Mouse (Mus musculus): ENCODE measurements around the gene Ube2q2. TPM values are rescaled to one million over a fixed set of nuclear protein-coding genes. Genes with fewer than 3 reads are reported as not detected.
"Not testable (repeated sequence)": the region's sequence is repeated elsewhere in the genome, so short reads cannot be mapped to it uniquely, and the experiment has no call there.

Ube2q2 gene
- polyA plus RNA-seq (2015; fragmentation: Nextera tagmentation; extraction: Ambion mirVana), result 5.0 and 6.0 TPM in 2 replicates

GRCm38 (mm10) chr9:55148854-55149498 is at the start of gene Ube2q2:
Gene Ube2q2 (plus strand): TSS chr9:55148854.
- H3K4me1 ChIP-seq (ENCODE audit: control insufficient read depth, low read depth, low read length), result peaks cover 22% of the 10 kb centered on the region
- peak; percentile 77 for ATAC-seq (ENCODE audit: low read depth)
- 2% methylated on average over 54 of the region's 81 CpGs for WGBS (ENCODE audit: insufficient replicate concordance)
- peak within 1 kb of the TSS; percentile 74 for H3K27ac ChIP-seq (ENCODE audit: low read length)
- H3K9ac ChIP-seq (ENCODE audit: low read depth, low read length), result peak within 1 kb of the TSS; percentile 81
- H3K27me3 ChIP-seq (ENCODE audit: control insufficient read depth, insufficient read depth, low read depth, low read length), result no peaks in the 10 kb centered on the region
- peak within 1 kb of the TSS; percentile 88 for H3K4me3 ChIP-seq (ENCODE audit: low read depth, low read length)
- H3K36me3 ChIP-seq (ENCODE audit: control insufficient read depth, insufficient read depth), result no peaks in the 10 kb centered on the region
- H3K4me2 ChIP-seq (ENCODE audit: low read depth, low read length), result peak within 1 kb of the TSS; percentile 96
- no peaks in the 10 kb centered on the region for H3K9me3 ChIP-seq (replicated peaks; ENCODE audit: control insufficient read depth, low read length)

DNA sequence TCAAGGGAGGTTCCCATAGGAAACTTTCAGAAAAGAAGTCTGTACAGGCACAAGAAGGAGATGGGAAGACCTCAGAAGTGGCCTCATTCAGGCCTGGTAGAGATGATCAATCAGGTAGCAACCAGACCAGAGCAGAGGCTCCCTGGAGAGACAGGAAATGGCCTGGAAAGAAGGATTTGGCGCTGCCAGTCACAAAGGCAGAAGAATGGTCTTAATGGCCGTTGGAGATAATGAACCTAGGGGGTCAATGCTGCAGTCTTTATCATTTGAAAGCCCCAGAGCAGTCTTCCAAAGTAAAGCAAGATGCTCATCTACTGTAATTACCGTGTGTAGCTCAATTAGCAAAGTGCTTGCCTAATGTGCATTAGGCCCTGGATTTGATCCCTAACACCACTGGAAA is 47.5 kb upstream of the Ube2q2 start:
- Histone ChIP-seq H3K4me2 (ENCODE audit: low read depth, low read length) (no peak overlapping the region), H3K4me1 (ENCODE audit: control insufficient read depth, low read depth, low read length) (no peaks in the 10 kb centered on the region), H3K4me3 (ENCODE audit: low read depth, low read length) (no peak overlapping the region), H3K27me3 (ENCODE audit: control insufficient read depth, insufficient read depth, low read depth, low read length) (no peaks in the 10 kb centered on the region), H3K36me3 (ENCODE audit: control insufficient read depth, insufficient read depth) (no peaks in the 10 kb centered on the region), H3K9me3 (replicated peaks; ENCODE audit: control insufficient read depth, low read length) (no peaks in the 10 kb centered on the region), H3K9ac (ENCODE audit: low read depth, low read length) (no peak overlapping the region), H3K27ac (ENCODE audit: low read length) (no peak overlapping the region)
- WGBS (ENCODE audit: insufficient replicate concordance), result 34% methylated on average over 3 of the region's 3 CpGs
- no peak for ATAC-seq (ENCODE audit: low read depth)

GRCm38 (mm10) chr9:55102186-55102835 is 46.3 kb upstream of the Ube2q2 start:
- no peak overlapping the region for H3K4me2 ChIP-seq (ENCODE audit: low read depth, low read length)
- no peak overlapping the region for H3K9ac ChIP-seq (ENCODE audit: low read depth, low read length)
- no peaks in the 10 kb centered on the region for H3K9me3 ChIP-seq (replicated peaks; ENCODE audit: control insufficient read depth, low read length)
- no peak overlapping the region for H3K27ac ChIP-seq (ENCODE audit: low read length)
- H3K27me3 ChIP-seq (ENCODE audit: control insufficient read depth, insufficient read depth, low read depth, low read length), result no peaks in the 10 kb centered on the region
- H3K4me3 ChIP-seq (ENCODE audit: low read depth, low read length), result no peak overlapping the region
- no peaks in the 10 kb centered on the region for H3K4me1 ChIP-seq (ENCODE audit: control insufficient read depth, low read depth, low read length)
- H3K36me3 ChIP-seq (ENCODE audit: control insufficient read depth, insufficient read depth), result no peaks in the 10 kb centered on the region
- 46% methylated on average over 8 of the region's 8 CpGs for WGBS (ENCODE audit: insufficient replicate concordance)
- ATAC-seq (ENCODE audit: low read depth), result no peak

- H3K27me3 ChIP-seq (ENCODE audit: control insufficient read depth, insufficient read depth, low read depth, low read length), result no peaks in the 10 kb centered on the region
- H3K27ac ChIP-seq (ENCODE audit: low read length), result no peak overlapping the region
- no peaks in the 10 kb centered on the region for H3K4me1 ChIP-seq (ENCODE audit: control insufficient read depth, low read depth, low read length)
- 69% methylated on average over 5 of the region's 5 CpGs for WGBS (ENCODE audit: insufficient replicate concordance)
- H3K9me3 ChIP-seq (replicated peaks; ENCODE audit: control insufficient read depth, low read length), result no peaks in the 10 kb centered on the region
- H3K9ac ChIP-seq (ENCODE audit: low read depth, low read length), result no peak overlapping the region
- H3K4me2 ChIP-seq (ENCODE audit: low read depth, low read length), result no peak overlapping the region
- H3K36me3 ChIP-seq (ENCODE audit: control insufficient read depth, insufficient read depth), result no peaks in the 10 kb centered on the region
- no peak for ATAC-seq (ENCODE audit: low read depth)
- no peak overlapping the region for H3K4me3 ChIP-seq (ENCODE audit: low read depth, low read length)
These were observed 45.6 kb upstream of the Ube2q2 start for GRCm38 (mm10) chr9:55102931-55103630.

DNA sequence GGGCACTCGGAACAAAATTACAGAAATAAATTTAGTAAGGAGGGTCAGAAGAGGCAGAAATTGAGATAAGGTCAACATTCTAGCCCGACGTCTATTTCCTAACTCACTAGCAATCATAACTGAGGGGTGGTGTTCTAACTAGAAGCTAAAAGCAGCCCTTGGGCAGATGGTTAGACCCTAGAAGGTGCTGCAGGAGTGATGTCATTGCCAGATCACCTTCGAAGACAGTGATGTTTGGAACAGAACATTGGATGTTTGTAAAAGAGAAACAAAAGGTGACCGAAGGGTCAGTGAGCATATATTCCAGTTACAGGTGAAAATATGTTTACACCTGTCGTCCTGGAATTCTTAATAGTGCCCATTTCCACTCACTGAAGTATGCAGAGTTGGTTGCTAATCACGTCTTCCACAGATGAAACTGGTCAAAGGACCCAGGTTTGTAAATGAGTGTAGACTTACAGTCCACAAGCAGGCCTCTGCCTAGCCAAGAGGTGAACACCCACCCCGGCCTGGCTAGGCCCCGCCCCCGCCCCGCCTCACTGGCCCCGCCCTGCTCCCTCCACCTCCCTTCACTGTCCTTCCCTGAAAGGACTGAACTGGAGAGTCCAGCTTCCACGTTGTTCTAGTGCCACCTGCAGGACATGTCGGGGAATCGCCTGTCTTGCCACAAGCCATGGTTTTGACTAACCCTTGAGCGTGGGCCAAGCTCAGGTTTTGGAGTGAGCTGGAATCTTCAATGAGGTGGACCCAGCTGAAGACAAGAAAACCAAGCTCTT is 38.4 kb upstream of the Ube2q2 start:
- H3K9me3 ChIP-seq (replicated peaks; ENCODE audit: control insufficient read depth, low read length), result no peaks in the 10 kb centered on the region
- H3K4me1 ChIP-seq (ENCODE audit: control insufficient read depth, low read depth, low read length), result no peaks in the 10 kb centered on the region
- no peak overlapping the region for H3K27ac ChIP-seq (ENCODE audit: low read length)
- 29% methylated on average over 16 of the region's 16 CpGs for WGBS (ENCODE audit: insufficient replicate concordance)
- no peak overlapping the region for H3K9ac ChIP-seq (ENCODE audit: low read depth, low read length)
- no peaks in the 10 kb centered on the region for H3K27me3 ChIP-seq (ENCODE audit: control insufficient read depth, insufficient read depth, low read depth, low read length)
- no peak overlapping the region for H3K4me3 ChIP-seq (ENCODE audit: low read depth, low read length)
- no peak overlapping the region for H3K4me2 ChIP-seq (ENCODE audit: low read depth, low read length)
- peak; percentile 78 for ATAC-seq (ENCODE audit: low read depth)
- H3K36me3 ChIP-seq (ENCODE audit: control insufficient read depth, insufficient read depth), result no peaks in the 10 kb centered on the region

DNA sequence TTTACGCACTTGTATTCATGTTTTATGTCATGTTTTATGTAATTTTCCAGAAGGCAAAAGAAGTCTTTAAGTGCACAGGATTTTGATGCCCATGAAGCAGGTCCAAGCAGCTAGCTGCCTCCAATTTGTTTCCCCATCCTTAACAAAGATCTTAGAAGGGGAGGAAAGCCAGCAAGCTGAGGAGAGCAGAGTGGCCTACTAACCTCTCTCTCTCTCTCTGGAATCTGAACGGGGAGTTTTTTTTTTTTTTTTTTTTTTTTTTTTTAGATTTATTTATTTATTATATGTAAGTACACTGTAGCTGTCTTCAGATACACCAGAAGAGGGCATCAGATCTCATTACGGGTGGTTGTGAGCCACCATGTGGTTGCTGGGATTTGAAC is 37.8 kb upstream of the Ube2q2 start:
- not testable (repeated sequence) for H3K27me3 ChIP-seq (ENCODE audit: control insufficient read depth, insufficient read depth, low read depth, low read length); H3K4me2 ChIP-seq (ENCODE audit: low read depth, low read length); H3K36me3 ChIP-seq (ENCODE audit: control insufficient read depth, insufficient read depth); H3K9me3 ChIP-seq (replicated peaks; ENCODE audit: control insufficient read depth, low read length); H3K4me3 ChIP-seq (ENCODE audit: low read depth, low read length); H3K4me1 ChIP-seq (ENCODE audit: control insufficient read depth, low read depth, low read length); H3K27ac ChIP-seq (ENCODE audit: low read length); ATAC-seq (ENCODE audit: low read depth); H3K9ac ChIP-seq (ENCODE audit: low read depth, low read length)
- WGBS (ENCODE audit: insufficient replicate concordance), result 7% methylated on average over 2 of the region's 3 CpGs

DNA sequence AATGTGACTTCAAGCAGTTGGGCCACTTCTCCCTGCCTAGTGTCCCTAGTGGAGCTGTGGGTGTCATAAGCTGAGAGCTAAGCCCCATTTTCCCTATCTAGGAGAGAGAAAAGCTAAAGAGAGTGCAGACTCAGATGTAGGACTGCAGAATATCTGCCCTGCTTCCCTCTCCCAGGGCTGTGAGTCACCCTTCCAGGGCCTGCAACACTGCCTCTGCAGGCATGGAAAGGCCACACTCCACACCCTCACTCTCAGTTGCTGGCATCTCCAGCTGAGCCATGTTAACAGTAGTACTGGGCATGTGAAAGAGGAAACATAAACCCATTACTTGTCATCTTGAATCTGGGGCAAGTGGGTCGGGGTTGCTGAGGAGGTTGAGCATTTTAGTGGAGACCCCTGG is 33.9 kb upstream of the Ube2q2 start:
- no peak overlapping the region for H3K9ac ChIP-seq (ENCODE audit: low read depth, low read length)
- no peak overlapping the region for H3K27ac ChIP-seq (ENCODE audit: low read length)
- no peaks in the 10 kb centered on the region for H3K27me3 ChIP-seq (ENCODE audit: control insufficient read depth, insufficient read depth, low read depth, low read length)
- H3K4me3 ChIP-seq (ENCODE audit: low read depth, low read length), result no peak overlapping the region
- no peaks in the 10 kb centered on the region for H3K36me3 ChIP-seq (ENCODE audit: control insufficient read depth, insufficient read depth)
- no peaks in the 10 kb centered on the region for H3K4me1 ChIP-seq (ENCODE audit: control insufficient read depth, low read depth, low read length)
- H3K9me3 ChIP-seq (replicated peaks; ENCODE audit: control insufficient read depth, low read length), result no peaks in the 10 kb centered on the region
- ATAC-seq (ENCODE audit: low read depth), result no peak
- 48% methylated on average over 1 of the region's 1 CpGs for WGBS (ENCODE audit: insufficient replicate concordance)
- H3K4me2 ChIP-seq (ENCODE audit: low read depth, low read length), result no peak overlapping the region

- Histone ChIP-seq H3K27me3 (ENCODE audit: control insufficient read depth, insufficient read depth, low read depth, low read length) (no peaks in the 10 kb centered on the region), H3K27ac (ENCODE audit: low read length) (no peak overlapping the region), H3K4me1 (ENCODE audit: control insufficient read depth, low read depth, low read length) (no peaks in the 10 kb centered on the region), H3K9ac (ENCODE audit: low read depth, low read length) (no peak overlapping the region), H3K36me3 (ENCODE audit: control insufficient read depth, insufficient read depth) (no peaks in the 10 kb centered on the region), H3K9me3 (replicated peaks; ENCODE audit: control insufficient read depth, low read length) (no peaks in the 10 kb centered on the region), H3K4me3 (ENCODE audit: low read depth, low read length) (no peak overlapping the region), H3K4me2 (ENCODE audit: low read depth, low read length) (no peak overlapping the region)
- 76% methylated on average over 5 of the region's 5 CpGs for WGBS (ENCODE audit: insufficient replicate concordance)
- ATAC-seq (ENCODE audit: low read depth), result no peak
These were observed 31.2 kb upstream of the Ube2q2 start for GRCm38 (mm10) chr9:55117293-55118055.
